Mouse (Mus musculus): ENCODE data around the gene Gna15.

- no peak for TF ChIP-seq CTCF (IDR thresholded peaks at IDR 0.05; ENCODE audit: extremely low read depth, insufficient read depth, insufficient read length, insufficient replicate concordance)
- no peak for TF ChIP-seq POLR2A (IDR thresholded peaks at IDR 0.05; ENCODE audit: low read depth, low read length)
Measured at GRCm38 (mm10) chr10:81458267-81458666, 65.8 kb downstream of the Gna15 start.

Measured in spleen, adult 2 months (tissue).